In genomic region chr14:20672990-20673389, GRCm38 (mm10) we compare ENCODE assay signal across 8 mouse cellular contexts. TPM values are rescaled to one million over a fixed set of nuclear protein-coding genes. Genes with fewer than 3 reads are reported as not detected.
DNase-seq lines count a peak whose midpoint lies in the region; ATAC-seq and TF ChIP-seq lines count a peak whose summit lies in the region.

No protein-coding gene starts in this region.

- no peak overlapping the region for H3K4me2 ChIP-seq in midbrain, embryonic 13.5 days (replicated peaks)

- H3K27ac ChIP-seq in layer of hippocampus, adult 2 months = no peak overlapping the region; the same call in 1 of the 2 replicates
- H3K27ac ChIP-seq in midbrain, embryonic 13.5 days = no peak overlapping the region

- no peak overlapping the region for H3K9ac ChIP-seq in midbrain, embryonic 13.5 days (replicated peaks)

- DNase-seq in layer of hippocampus, adult 2 months (ENCODE audit: low spot score in 2 of 2) = no peak
- no peak for DNase-seq in layer of hippocampus, postnatal 14 days (ENCODE audit: low spot score in 2 of 2)
- DNase-seq in G1E (ENCODE audit: low spot score) = no peak
- DNase-seq in c-Kit-positive CD71-negative TER-119-negative erythroid progenitor cells, embryonic 14.5 days (ENCODE audit: low read depth) = peak; percentile 64
- DNase-seq in kidney, adult 8-10 months = peak; percentile 49 to 78
- DNase-seq in yolk sac, embryonic 10.5 days (ENCODE audit: low spot score) = no peak

- H3K4me1 ChIP-seq in G1E (ENCODE audit: insufficient read depth, low read depth, low read length) = peaks cover 25% of the 10 kb centered on the region
- H3K4me1 ChIP-seq in midbrain, embryonic 13.5 days (replicated peaks) = peaks cover 17% of the 10 kb centered on the region

- H3K36me3 ChIP-seq in G1E (replicated peaks) = peaks cover 31% of the 10 kb centered on the region
- peaks cover 19% of the 10 kb centered on the region for H3K36me3 ChIP-seq in midbrain, embryonic 13.5 days

- ATAC-seq in G1E (ENCODE audit: extremely low read depth, insufficient number of reproducible peaks, low FRiP score, poor library complexity, severe bottlenecking) = no peak
- no peak for ATAC-seq in midbrain, embryonic 13.5 days
- no peak for ATAC-seq in granulocyte monocyte progenitor cell, adult 5-6 weeks (replicated peaks; ENCODE audit: poor library complexity, severe bottlenecking)

- peak; percentile 69 for TF ChIP-seq CTCF in layer of hippocampus, adult 2 months (conservative IDR thresholded peaks at IDR 0.05)
- peak; percentile 49 for TF ChIP-seq CTCF in G1E (IDR thresholded peaks at IDR 0.05; ENCODE audit: low read depth, low read length)

- peaks cover 14% of the 10 kb centered on the region for H3K27me3 ChIP-seq in G1E (ENCODE audit: insufficient read depth, low read length)
- H3K27me3 ChIP-seq in midbrain, embryonic 13.5 days = peaks cover 30% of the 10 kb centered on the region

- WGBS in midbrain, embryonic 13.5 days = 96% methylated on average over 2 of the region's 2 CpGs

- H3K9me3 ChIP-seq in G1E (replicated peaks) = no peaks in the 10 kb centered on the region
- no peaks in the 10 kb centered on the region for H3K9me3 ChIP-seq in midbrain, embryonic 13.5 days

- no peak overlapping the region for H3K4me3 ChIP-seq in layer of hippocampus, adult 2 months
- peak overlapping the region; percentile 9; the same call in 1 of the 2 replicates for H3K4me3 ChIP-seq in G1E (ENCODE audit: low read depth, low read length)
- H3K4me3 ChIP-seq in midbrain, embryonic 13.5 days (replicated peaks) = peak overlapping the region; percentile 9; the same call in 1 of the 2 replicates

RNA-seq across cellular contexts. Expression of gene Sec24c, which starts 1.1 kb away (rescaled TPM):
- total RNA-seq in layer of hippocampus, adult 2 months (2021) = 100 to 1,000 TPM; 104 to 108 TPM
- total RNA-seq in layer of hippocampus, postnatal 14 days (2021) = 100 to 1,000 TPM; 106 to 110 TPM
- total RNA-seq in G1E (2014; fragmentation: Nextera tagmentation) (119 and 126 TPM in 2 replicates), G1E (2017) (88.4 and 101 TPM in 2 replicates)
- polyA plus RNA-seq in G1E (2012) = 255 and 271 TPM in 2 replicates
- polyA plus RNA-seq in midbrain, embryonic 13.5 days (2015; fragmentation: Nextera tagmentation; extraction: Ambion mirVana) = 88.4 and 96.7 TPM in 2 replicates
- 102 and 121 TPM in 2 replicates for total RNA-seq in granulocyte monocyte progenitor cell, adult 5-6 weeks (2014; fragmentation: Nextera tagmentation)
- 88.3 and 103 TPM in 2 replicates for total RNA-seq in granulocyte monocyte progenitor cell, adult 5-6 weeks (2017)

RNA-seq across cellular contexts. Expression of gene Synpo2l, which starts 4.8 kb away (rescaled TPM):
- under 1 TPM; 0.15 to 0.23 TPM for total RNA-seq in layer of hippocampus, adult 2 months (2021)
- under 1 TPM; 0.35 to 0.57 TPM for total RNA-seq in layer of hippocampus, postnatal 14 days (2021)
- 0.23 TPM in 1 of 2 replicates, not detected in the other for total RNA-seq in G1E (2014; fragmentation: Nextera tagmentation)
- 0.06 and 0.11 TPM in 2 replicates for total RNA-seq in G1E (2017)
- polyA plus RNA-seq in G1E (2012) = 0.04 and 0.07 TPM in 2 replicates
- polyA plus RNA-seq in midbrain, embryonic 13.5 days (2015; fragmentation: Nextera tagmentation; extraction: Ambion mirVana) = 0.15 and 0.27 TPM in 2 replicates
- 0.32 and 0.56 TPM in 2 replicates for total RNA-seq in granulocyte monocyte progenitor cell, adult 5-6 weeks (2014; fragmentation: Nextera tagmentation)
- total RNA-seq in granulocyte monocyte progenitor cell, adult 5-6 weeks (2017) = not detected in 2 replicates

RNA-seq across cellular contexts. Expression of gene Myoz1, which starts 16.6 kb away (rescaled TPM):
- not detected for total RNA-seq in layer of hippocampus, adult 2 months (2021)
- total RNA-seq in layer of hippocampus, postnatal 14 days (2021) = not detected
- total RNA-seq in G1E (2014; fragmentation: Nextera tagmentation) = not detected in 2 replicates
- total RNA-seq in G1E (2017) = 0.23 TPM in 1 of 2 replicates, not detected in the other
- not detected in 2 replicates for polyA plus RNA-seq in G1E (2012)
- polyA plus RNA-seq in midbrain, embryonic 13.5 days (2015; fragmentation: Nextera tagmentation; extraction: Ambion mirVana) = not detected in 2 replicates
- not detected in 2 replicates for total RNA-seq in granulocyte monocyte progenitor cell, adult 5-6 weeks (2014; fragmentation: Nextera tagmentation)
- not detected in 2 replicates for total RNA-seq in granulocyte monocyte progenitor cell, adult 5-6 weeks (2017)

RNA-seq across cellular contexts. Expression of gene Fut11, which starts 21.8 kb away (rescaled TPM):
- total RNA-seq in layer of hippocampus, adult 2 months (2021) = 10 to 100 TPM; 14.8 to 15.5 TPM
- total RNA-seq in layer of hippocampus, postnatal 14 days (2021) = 10 to 100 TPM; 18.2 to 18.5 TPM
- total RNA-seq in G1E (2014; fragmentation: Nextera tagmentation) = 3.5 and 4.6 TPM in 2 replicates
- 7.8 and 8.3 TPM in 2 replicates for total RNA-seq in G1E (2017)
- polyA plus RNA-seq in G1E (2012) = 4.1 and 5.0 TPM in 2 replicates
- 22.7 and 26.0 TPM in 2 replicates for polyA plus RNA-seq in midbrain, embryonic 13.5 days (2015; fragmentation: Nextera tagmentation; extraction: Ambion mirVana)
- 9.0 and 9.3 TPM in 2 replicates for total RNA-seq in granulocyte monocyte progenitor cell, adult 5-6 weeks (2014; fragmentation: Nextera tagmentation)
- 7.5 and 9.3 TPM in 2 replicates for total RNA-seq in granulocyte monocyte progenitor cell, adult 5-6 weeks (2017)

RNA-seq across cellular contexts. Expression of gene Chchd1, which starts 29.8 kb away (rescaled TPM):
- total RNA-seq in layer of hippocampus, adult 2 months (2021) = 10 to 100 TPM; 53.4 to 56.9 TPM
- total RNA-seq in layer of hippocampus, postnatal 14 days (2021) = 10 to 100 TPM; 48.4 to 51.8 TPM
- total RNA-seq in G1E (2014; fragmentation: Nextera tagmentation) (43.0 and 53.6 TPM in 2 replicates), G1E (2017) (135 and 152 TPM in 2 replicates)
- 8.4 and 8.7 TPM in 2 replicates for polyA plus RNA-seq in G1E (2012)
- polyA plus RNA-seq in midbrain, embryonic 13.5 days (2015; fragmentation: Nextera tagmentation; extraction: Ambion mirVana) = 209 and 213 TPM in 2 replicates
- 193 and 202 TPM in 2 replicates for total RNA-seq in granulocyte monocyte progenitor cell, adult 5-6 weeks (2014; fragmentation: Nextera tagmentation)
- total RNA-seq in granulocyte monocyte progenitor cell, adult 5-6 weeks (2017) = 130 and 186 TPM in 2 replicates

Comparison
In these comparisons a context has a peak if more than half of its experiments do, and no peak if none do; other contexts are left out.
1. DNase-seq: peak in c-Kit-positive CD71-negative TER-119-negative erythroid progenitor cells, embryonic 14.5 days (single experiment) and kidney, adult 8-10 months (2 of 2); none in layer of hippocampus, adult 2 months (0 of 2), layer of hippocampus, postnatal 14 days (0 of 2), G1E (single experiment) and yolk sac, embryonic 10.5 days (single experiment).